ENCODE assay signal across 15 mouse cellular contexts in genomic region chr17:84474312-84474711, GRCm38 (mm10). TPM values are rescaled to one million over a fixed set of nuclear protein-coding genes. Genes with fewer than 3 reads are reported as not detected.
DNase-seq lines count a peak whose midpoint lies in the region; ATAC-seq and TF ChIP-seq lines count a peak whose summit lies in the region.
"Had no signal": no experiment of that assay in that cellular context is flagged by ENCODE, and none has a peak within 500 bp of the region (broad histone marks: within the 10 kb centered on the region; RNA-seq: fewer than 3 reads in every experiment).

No protein-coding gene starts in this region.

- no peak overlapping the region for H3K27ac ChIP-seq in embryonic facial prominence, embryonic 14.5 days (replicated peaks; ENCODE audit: low read depth, low read length)
- no peak overlapping the region for H3K27ac ChIP-seq in embryonic facial prominence, embryonic 10.5 days (replicated peaks)
- no peak overlapping the region for H3K27ac ChIP-seq in kidney, postnatal 0 days
- H3K27ac ChIP-seq in kidney, embryonic 14.5 days (ENCODE audit: low read depth, low read length) = no peak overlapping the region
- no peak overlapping the region for H3K27ac ChIP-seq in lung, embryonic 15.5 days
- H3K27ac ChIP-seq: liver, embryonic 15.5 days; neural tube, embryonic 15.5 days had no signal

- no peak overlapping the region for H3K4me2 ChIP-seq in embryonic facial prominence, embryonic 14.5 days (ENCODE audit: low read depth, low read length)
- H3K4me2 ChIP-seq in kidney, postnatal 0 days (ENCODE audit: low read length) = no peak overlapping the region
- no peak overlapping the region for H3K4me2 ChIP-seq in kidney, embryonic 14.5 days (replicated peaks; ENCODE audit: low read depth, low read length)
- no peak overlapping the region for H3K4me2 ChIP-seq in lung, embryonic 15.5 days
- H3K4me2 ChIP-seq: heart, embryonic 12.5 days; liver, embryonic 15.5 days; neural tube, embryonic 15.5 days had no signal

- H3K9ac ChIP-seq in embryonic facial prominence, embryonic 14.5 days (ENCODE audit: low read depth, low read length) = no peak overlapping the region
- no peak overlapping the region for H3K9ac ChIP-seq in kidney, postnatal 0 days (ENCODE audit: low read depth, low read length)
- no peak overlapping the region for H3K9ac ChIP-seq in kidney, embryonic 14.5 days (ENCODE audit: low read depth, low read length)
- no peak overlapping the region for H3K9ac ChIP-seq in lung, embryonic 15.5 days
- H3K9ac ChIP-seq: heart, embryonic 12.5 days; liver, embryonic 15.5 days; neural tube, embryonic 15.5 days had no signal

- TF ChIP-seq CTCF in kidney, postnatal 0 days (IDR thresholded peaks at IDR 0.05; ENCODE audit: low read depth) = peak; percentile 72

- H3K27me3 ChIP-seq in embryonic facial prominence, embryonic 14.5 days (replicated peaks; ENCODE audit: control insufficient read depth, insufficient read depth, low read length) = no peaks in the 10 kb centered on the region
- no peaks in the 10 kb centered on the region for H3K27me3 ChIP-seq in embryonic facial prominence, embryonic 10.5 days (replicated peaks; ENCODE audit: low read depth, poor library complexity, severe bottlenecking)
- H3K27me3 ChIP-seq in kidney, postnatal 0 days (ENCODE audit: insufficient read depth, low read length) = no peaks in the 10 kb centered on the region
- H3K27me3 ChIP-seq in kidney, embryonic 14.5 days (ENCODE audit: control insufficient read depth, insufficient read depth, low read length) = no peaks in the 10 kb centered on the region
- no peaks in the 10 kb centered on the region for H3K27me3 ChIP-seq in lung, embryonic 15.5 days
- H3K27me3 ChIP-seq: heart, embryonic 12.5 days; liver, embryonic 15.5 days; neural tube, embryonic 15.5 days had no signal

- no peaks in the 10 kb centered on the region for H3K9me3 ChIP-seq in embryonic facial prominence, embryonic 14.5 days (ENCODE audit: control insufficient read depth, low read length)
- no peaks in the 10 kb centered on the region for H3K9me3 ChIP-seq in embryonic facial prominence, embryonic 10.5 days
- H3K9me3 ChIP-seq in kidney, postnatal 0 days (replicated peaks; ENCODE audit: low read length) = no peaks in the 10 kb centered on the region
- no peaks in the 10 kb centered on the region for H3K9me3 ChIP-seq in kidney, embryonic 14.5 days (ENCODE audit: control insufficient read depth, low read length)
- H3K9me3 ChIP-seq in lung, embryonic 15.5 days = no peaks in the 10 kb centered on the region
- H3K9me3 ChIP-seq: heart, embryonic 12.5 days; liver, embryonic 15.5 days; neural tube, embryonic 15.5 days had no signal

- 53% methylated on average over 4 of the region's 4 CpGs for WGBS in embryonic facial prominence, embryonic 14.5 days
- 65% methylated on average over 4 of the region's 4 CpGs for WGBS in embryonic facial prominence, embryonic 10.5 days
- 49% methylated on average over 4 of the region's 4 CpGs for WGBS in kidney, postnatal 0 days
- WGBS in kidney, embryonic 14.5 days = 65% methylated on average over 4 of the region's 4 CpGs
- 35% methylated on average over 4 of the region's 4 CpGs for WGBS in lung, embryonic 15.5 days

- no peak overlapping the region for H3K4me3 ChIP-seq in embryonic facial prominence, embryonic 14.5 days (ENCODE audit: low read depth, low read length)
- H3K4me3 ChIP-seq in embryonic facial prominence, embryonic 10.5 days = no peak overlapping the region
- H3K4me3 ChIP-seq in kidney, postnatal 0 days (replicated peaks; ENCODE audit: low read depth, low read length) = no peak overlapping the region
- H3K4me3 ChIP-seq in kidney, embryonic 14.5 days (ENCODE audit: low read length) = no peak overlapping the region
- H3K4me3 ChIP-seq in lung, embryonic 15.5 days = no peak overlapping the region
- H3K4me3 ChIP-seq: heart, embryonic 12.5 days; liver, embryonic 15.5 days; neural tube, embryonic 15.5 days had no signal

- H3K36me3 ChIP-seq in embryonic facial prominence, embryonic 14.5 days (ENCODE audit: control insufficient read depth, insufficient read depth, low read length) = no peaks in the 10 kb centered on the region
- H3K36me3 ChIP-seq in embryonic facial prominence, embryonic 10.5 days (replicated peaks) = no peaks in the 10 kb centered on the region
- H3K36me3 ChIP-seq in kidney, postnatal 0 days (ENCODE audit: insufficient read depth, low read length) = no peaks in the 10 kb centered on the region
- H3K36me3 ChIP-seq in kidney, embryonic 14.5 days (ENCODE audit: control insufficient read depth, insufficient read depth, low read length) = no peaks in the 10 kb centered on the region
- no peaks in the 10 kb centered on the region for H3K36me3 ChIP-seq in lung, embryonic 15.5 days
- H3K36me3 ChIP-seq: heart, embryonic 12.5 days; liver, embryonic 15.5 days; neural tube, embryonic 15.5 days had no signal

- peak; percentile 54 for DNase-seq in embryonic facial prominence, embryonic 14.5 days (ENCODE audit: low spot score)
- DNase-seq in embryonic facial prominence, embryonic 10.5 days (ENCODE audit: low spot score) = no peak
- peak; percentile 73 for DNase-seq in kidney, postnatal 0 days (ENCODE audit: low spot score)
- no peak for DNase-seq in lung, postnatal 14 days
- DNase-seq in embryo, embryonic 10.5 days (ENCODE audit: low spot score) = peak; percentile 21
- DNase-seq in cerebellum, adult 8-10 months = no peak
- DNase-seq: adrenal gland, postnatal 10 days; cerebellum, adult 11 months had no signal

- ATAC-seq in embryonic facial prominence, embryonic 14.5 days (ENCODE audit: low read depth) = no peak
- no peak for ATAC-seq in kidney, postnatal 0 days (replicated peaks; ENCODE audit: low FRiP score, low read depth)
- ATAC-seq in kidney, embryonic 14.5 days (ENCODE audit: low FRiP score, low TSS enrichment) = no peak
- peak; percentile 52; the same call in 1 of the 2 replicates for ATAC-seq in lung, embryonic 15.5 days (ENCODE audit: borderline replicate concordance, extremely low read depth, low FRiP score, low TSS enrichment)
- ATAC-seq: hindbrain, embryonic 16.5 days; midbrain, embryonic 16.5 days had no signal

- H3K4me1 ChIP-seq in embryonic facial prominence, embryonic 14.5 days (ENCODE audit: control insufficient read depth, insufficient read depth, low read length) = no peaks in the 10 kb centered on the region
- no peaks in the 10 kb centered on the region for H3K4me1 ChIP-seq in embryonic facial prominence, embryonic 10.5 days
- H3K4me1 ChIP-seq in kidney, postnatal 0 days (replicated peaks; ENCODE audit: insufficient read depth, low read length) = no peaks in the 10 kb centered on the region
- no peaks in the 10 kb centered on the region for H3K4me1 ChIP-seq in kidney, embryonic 14.5 days (ENCODE audit: control insufficient read depth, insufficient read depth, low read length)
- H3K4me1 ChIP-seq in lung, embryonic 15.5 days = no peaks in the 10 kb centered on the region
- H3K4me1 ChIP-seq: heart, embryonic 12.5 days; liver, embryonic 15.5 days; neural tube, embryonic 15.5 days had no signal

RNA-seq across cellular contexts. Expression of gene Thada, which starts 8.3 kb away (rescaled TPM):
- polyA plus RNA-seq in embryonic facial prominence, embryonic 14.5 days (2014; fragmentation: Nextera tagmentation; extraction: Ambion mirVana) = 6.2 and 6.9 TPM in 2 replicates
- polyA plus RNA-seq in embryonic facial prominence, embryonic 10.5 days (2016; fragmentation: Nextera tagmentation; extraction: Ambion mirVana) = 13.0 and 13.3 TPM in 2 replicates
- polyA plus RNA-seq in kidney, postnatal 0 days (2015; fragmentation: Nextera tagmentation; extraction: Ambion mirVana) = 3.4 and 4.1 TPM in 2 replicates
- 8.5 and 15.8 TPM in 2 replicates for polyA plus RNA-seq in kidney, embryonic 14.5 days (2014; fragmentation: Nextera tagmentation; extraction: Ambion mirVana)
- 8.3 and 10.0 TPM in 2 replicates for polyA plus RNA-seq in lung, embryonic 15.5 days (2015; fragmentation: Nextera tagmentation; extraction: Ambion mirVana)

RNA-seq across cellular contexts. Expression of gene Plekhh2, which starts 37.4 kb away (rescaled TPM):
- polyA plus RNA-seq in embryonic facial prominence, embryonic 14.5 days (2014; fragmentation: Nextera tagmentation; extraction: Ambion mirVana) = 8.0 and 9.0 TPM in 2 replicates
- polyA plus RNA-seq in embryonic facial prominence, embryonic 10.5 days (2016; fragmentation: Nextera tagmentation; extraction: Ambion mirVana) = 6.1 TPM in 2 replicates
- 6.1 and 6.6 TPM in 2 replicates for polyA plus RNA-seq in kidney, postnatal 0 days (2015; fragmentation: Nextera tagmentation; extraction: Ambion mirVana)
- 10.3 and 13.9 TPM in 2 replicates for polyA plus RNA-seq in kidney, embryonic 14.5 days (2014; fragmentation: Nextera tagmentation; extraction: Ambion mirVana)
- polyA plus RNA-seq in lung, embryonic 15.5 days (2015; fragmentation: Nextera tagmentation; extraction: Ambion mirVana) = 7.4 and 8.8 TPM in 2 replicates

Comparison
In these comparisons a context has a peak if more than half of its experiments do, and no peak if none do; other contexts are left out.
1. DNase-seq: peak in embryonic facial prominence, embryonic 14.5 days (single experiment), kidney, postnatal 0 days (single experiment) and embryo, embryonic 10.5 days (single experiment); none in embryonic facial prominence, embryonic 10.5 days (single experiment), lung, postnatal 14 days (single experiment) and cerebellum, adult 8-10 months (single experiment).